Mouse (Mus musculus): Measurements from ENCODE around the gene Tmf1.

Tmf1 gene

DNA sequence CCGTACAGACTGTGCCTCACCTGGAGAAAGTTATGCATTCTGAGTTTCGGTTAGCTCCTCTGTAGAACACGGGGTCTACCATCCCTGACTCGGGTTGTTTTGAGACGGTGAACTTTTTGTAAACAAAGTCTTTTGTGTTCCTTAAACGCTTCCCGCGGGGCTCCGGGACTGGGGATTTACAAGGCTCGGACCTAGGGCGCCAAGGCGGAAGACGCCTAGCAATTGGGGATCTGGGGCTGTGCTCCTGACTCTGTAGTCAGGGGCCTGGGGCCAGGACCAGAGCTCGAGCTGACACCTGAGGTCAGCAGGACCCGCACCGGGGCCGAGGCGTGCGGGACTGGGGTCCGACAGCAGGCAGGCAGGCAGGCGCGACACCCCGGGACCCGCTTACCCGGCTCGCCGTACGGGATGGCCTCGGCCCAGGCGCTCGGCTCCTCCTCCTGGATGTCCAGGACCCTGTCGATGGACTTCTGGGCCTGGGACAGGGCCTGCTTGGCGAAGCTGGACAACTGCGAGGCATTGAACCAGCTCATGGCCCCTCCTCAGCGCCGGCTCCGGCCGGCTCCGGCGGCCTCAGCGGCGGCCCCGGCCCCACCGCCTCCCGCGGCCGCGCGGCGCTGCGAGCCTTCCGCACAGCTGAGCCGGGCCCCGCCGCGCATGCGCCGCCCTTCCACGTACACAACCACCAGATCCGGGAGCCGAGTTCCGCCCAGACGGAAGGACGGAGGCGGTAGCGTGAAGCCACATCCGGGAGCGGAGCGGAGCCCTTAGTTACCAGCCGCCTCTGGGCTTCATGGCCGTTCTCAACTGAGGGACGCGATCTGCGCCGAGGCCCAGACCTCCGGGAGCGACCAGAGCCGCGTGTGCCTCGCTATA is at the start of gene Tmf1:
Tmf1 (minus strand) TSS at position 632 of the 876 bp plus-strand sequence.
- peak; percentile 93 to 96 for DNase-seq (ENCODE audit: low spot score in 2 of 2)

DNA sequence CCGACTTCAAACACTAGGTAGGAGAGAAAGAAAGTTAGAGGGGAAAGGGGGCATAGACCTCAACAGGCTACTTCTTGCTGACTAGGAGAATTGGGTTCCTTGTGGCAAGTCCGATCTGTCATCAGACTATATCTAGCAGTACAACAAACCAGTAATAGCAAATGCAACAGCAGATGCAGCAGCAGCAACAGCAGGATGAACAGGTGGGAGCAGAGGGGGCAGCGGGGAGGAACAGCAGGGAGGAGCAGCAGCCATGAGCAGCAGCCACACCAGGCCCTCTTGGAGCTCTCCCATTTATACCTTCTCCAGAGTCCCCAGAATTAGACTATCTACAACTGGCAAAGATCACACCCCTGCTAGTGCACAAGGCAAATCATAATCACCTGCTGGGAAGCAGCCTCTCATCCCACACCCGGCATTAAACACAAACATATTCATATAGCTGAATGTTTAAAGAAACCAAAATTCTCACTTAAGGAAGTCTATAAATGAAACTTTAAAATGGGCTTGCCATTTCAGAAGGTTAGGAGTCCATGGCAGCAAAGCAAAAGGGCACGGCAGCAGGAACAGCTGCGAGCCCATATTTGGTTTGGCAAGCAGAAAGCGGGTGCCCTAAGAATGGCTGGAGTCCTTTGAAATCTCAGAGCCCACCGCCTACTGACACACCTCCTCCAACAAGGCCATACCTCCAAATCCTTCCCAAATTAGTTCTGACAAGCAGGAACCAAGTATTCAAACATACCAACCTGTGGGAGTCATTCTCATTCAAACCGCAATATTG is 48.3 kb upstream of the Tmf1 start:
- no peak for DNase-seq (ENCODE audit: low spot score in 2 of 2)

DNA sequence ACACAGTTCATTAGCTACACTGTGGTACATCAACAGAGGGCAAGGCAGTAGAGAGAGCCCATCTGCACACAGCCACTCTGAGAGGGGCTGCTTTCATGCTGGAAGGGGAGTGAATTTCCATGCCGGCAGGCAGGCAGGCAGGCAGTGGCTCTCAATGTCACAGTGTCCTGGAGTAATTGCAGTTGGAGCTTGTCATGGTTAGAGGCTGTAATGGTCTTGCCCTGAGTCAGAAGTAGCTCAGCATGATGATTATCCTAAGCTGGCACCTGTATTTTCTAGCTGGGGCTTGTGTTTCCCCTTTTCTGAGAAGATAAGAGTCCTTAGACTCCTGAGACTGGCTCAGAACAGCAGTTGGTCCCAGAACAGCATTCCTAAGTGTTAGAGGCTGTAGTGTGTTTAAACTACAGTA is 47.2 kb upstream of the Tmf1 start:
- no peak for DNase-seq (ENCODE audit: low spot score in 2 of 2)

DNA sequence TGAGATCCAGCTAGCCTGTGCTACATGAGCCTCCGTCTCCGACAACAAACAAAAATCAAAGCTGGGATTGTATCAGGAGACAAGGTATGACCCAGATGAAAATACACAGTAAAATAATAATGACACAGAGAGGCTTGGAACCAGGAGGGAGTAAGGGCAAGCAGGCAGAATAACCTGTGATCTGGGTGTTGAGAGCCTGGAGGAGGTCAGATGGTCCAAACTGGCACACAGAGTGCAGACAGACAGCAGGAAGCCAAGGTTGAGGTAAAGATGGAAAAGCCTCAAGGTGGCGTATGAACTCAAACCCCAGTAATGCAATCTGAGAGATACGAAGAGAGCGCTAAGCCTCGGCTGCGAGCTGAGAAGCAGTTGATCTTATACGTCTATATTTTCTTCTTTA is 45.6 kb upstream of the Tmf1 start:
- DNase-seq (ENCODE audit: low spot score in 2 of 2) = no peak

DNA sequence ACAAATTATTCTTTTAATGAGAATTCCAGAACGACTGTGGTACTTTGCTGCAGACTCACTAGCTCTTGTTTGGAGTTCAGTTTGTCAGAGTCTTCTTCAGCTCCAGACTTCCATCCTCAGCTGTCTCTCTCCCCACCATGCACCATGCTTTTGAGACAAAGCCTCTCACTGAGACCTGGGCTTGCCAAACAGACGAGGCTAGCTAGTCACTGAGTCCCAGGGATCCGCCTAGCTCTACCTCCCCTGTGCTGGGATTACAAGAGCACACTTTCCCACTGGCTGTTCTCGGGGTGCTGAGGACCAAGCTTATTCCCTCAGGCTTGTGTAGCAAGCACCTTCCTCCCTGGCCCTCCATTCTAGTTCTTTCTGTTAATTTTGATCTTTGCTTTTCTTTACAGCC is 44.6 kb upstream of the Tmf1 start:
- DNase-seq (ENCODE audit: low spot score in 2 of 2) = no peak

DNA sequence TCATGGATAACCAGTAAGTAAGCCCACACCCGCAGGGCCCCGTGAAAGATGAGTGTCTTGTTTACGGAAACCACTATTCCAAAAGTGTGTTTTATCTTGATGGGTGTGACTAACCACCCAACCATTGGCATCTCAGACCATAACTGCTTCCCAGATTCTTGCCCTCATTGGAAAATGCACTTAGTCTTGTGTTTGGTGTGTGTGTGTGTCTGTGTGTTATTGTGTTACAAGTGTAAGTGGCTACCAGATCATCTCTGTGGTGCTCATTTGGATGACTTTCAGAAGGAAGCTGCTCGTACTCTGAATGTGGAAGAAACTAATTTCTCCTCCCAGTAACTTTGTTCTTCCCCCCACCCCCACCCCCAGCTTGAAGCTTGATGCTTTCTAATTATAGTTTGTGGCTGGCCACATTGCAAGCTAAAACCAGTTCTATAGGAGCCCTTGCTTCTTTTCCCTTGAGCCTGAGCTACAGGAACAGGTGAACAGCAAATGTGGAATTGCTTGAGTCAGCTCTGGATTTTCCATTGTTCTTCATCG is 44.1 kb upstream of the Tmf1 start:
- DNase-seq (ENCODE audit: low spot score in 2 of 2) = no peak

DNA sequence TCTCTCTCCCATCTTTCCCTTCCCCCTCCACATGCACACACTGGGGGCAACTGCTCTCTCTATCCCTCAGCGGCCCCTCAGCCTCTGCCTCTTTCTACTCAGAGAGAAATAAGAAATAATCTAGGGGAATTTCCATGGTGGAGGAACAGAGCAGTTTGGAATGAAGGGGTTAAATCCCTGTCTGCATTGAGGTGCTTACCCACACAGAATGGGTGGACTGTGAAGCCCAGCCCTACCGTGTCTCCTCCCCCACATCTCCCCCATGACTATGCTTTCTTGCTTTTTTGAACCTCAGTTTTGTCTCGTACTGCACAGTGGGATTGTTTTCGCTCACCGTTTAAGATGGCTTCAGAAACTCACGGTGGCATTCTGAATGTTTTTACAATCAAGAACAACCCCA is 43.4 kb upstream of the Tmf1 start:
- DNase-seq (ENCODE audit: low spot score in 2 of 2) = no peak

DNA sequence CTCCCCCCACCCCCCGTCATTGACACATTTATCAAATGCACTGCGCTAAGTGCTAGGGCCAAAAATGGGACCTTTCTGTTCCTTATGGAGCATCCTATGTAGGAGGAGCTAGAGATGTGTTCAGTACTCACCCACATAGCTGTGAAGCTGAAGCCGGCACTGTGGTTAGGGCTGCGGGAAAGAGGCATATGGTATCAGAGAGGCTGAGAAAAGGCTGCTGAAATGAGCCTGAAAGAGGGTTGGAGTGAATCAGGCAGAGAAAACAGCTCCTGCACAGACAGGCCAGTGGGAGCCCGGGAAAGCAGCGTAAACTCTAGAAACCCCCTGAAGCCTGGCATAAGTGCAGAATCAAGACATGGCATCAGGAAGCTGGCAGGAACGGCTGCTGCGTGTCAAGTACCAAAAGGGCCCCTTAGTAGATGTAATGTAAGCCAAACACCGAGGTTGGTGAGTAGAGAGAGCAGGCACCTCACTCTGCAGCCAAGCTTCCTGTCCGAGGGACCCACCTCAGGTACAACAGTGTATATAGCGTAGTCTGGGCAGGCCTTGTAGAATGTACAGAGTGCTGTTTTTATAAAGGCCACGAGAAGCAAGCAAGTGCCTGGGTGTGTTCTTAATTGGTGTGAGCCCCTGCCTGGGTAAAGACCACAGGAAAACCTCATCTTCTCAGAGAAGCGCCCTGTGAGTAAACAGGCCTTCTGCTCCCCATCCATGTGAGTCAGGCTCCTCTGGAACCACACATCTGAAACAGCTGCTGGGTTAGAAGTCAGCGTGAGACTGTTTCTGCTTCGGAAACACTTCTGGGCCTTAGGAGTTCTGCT is 42.5 kb upstream of the Tmf1 start:
- DNase-seq (ENCODE audit: low spot score in 2 of 2) = peak; percentile 61 to 83

DNA sequence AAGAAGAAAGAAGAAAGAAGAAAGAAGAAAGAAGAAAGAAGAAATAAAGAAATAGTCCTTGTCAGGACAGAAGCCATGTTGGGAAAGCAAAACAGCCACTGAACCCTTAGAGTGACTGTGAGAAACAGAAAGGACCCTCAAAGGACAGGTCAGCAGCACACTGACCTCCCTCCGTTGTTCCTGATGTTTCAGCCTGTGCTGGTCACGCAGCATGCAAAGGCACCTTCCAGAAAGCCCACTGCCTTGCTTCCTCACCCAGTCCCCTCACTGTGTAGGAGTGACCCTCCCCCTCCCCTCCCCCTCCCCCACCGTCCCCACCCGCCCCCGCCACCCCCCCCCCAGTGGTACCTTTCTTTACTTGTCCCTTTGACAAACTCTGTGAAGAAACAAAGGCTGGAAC is 41.8 kb upstream of the Tmf1 start:
- DNase-seq (ENCODE audit: low spot score in 2 of 2) = no peak

DNA sequence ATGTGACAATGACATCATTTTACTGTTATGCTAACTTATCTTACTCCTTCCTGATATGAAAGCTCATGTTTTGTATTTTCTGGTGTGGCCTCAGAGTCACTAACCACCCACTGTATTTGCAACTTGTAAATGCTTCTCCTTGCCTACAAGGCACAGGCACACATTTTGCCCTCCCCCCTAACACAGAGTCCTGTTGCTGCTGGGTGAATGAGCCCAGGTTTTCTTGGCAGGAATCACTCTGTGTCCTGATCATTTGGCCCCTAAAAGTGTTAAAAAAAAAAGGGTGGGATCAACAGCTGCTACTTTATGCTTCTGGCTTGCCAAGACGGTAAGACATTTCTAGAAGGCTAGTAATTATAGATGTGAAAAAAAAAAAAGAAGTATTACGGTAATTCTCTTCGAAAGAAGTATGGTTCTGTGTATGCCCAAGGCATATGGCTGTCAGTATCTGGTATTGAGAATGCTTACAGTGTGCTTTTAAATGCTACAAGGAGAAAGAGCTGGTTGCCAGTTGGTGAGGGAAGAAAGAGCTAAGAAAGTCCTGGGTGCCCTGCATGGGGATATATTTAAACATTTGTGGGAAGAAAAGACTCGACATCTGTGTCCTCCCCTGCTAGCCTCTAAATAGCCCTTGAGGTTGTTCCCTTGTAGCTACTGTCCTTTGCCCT is 37.4 kb upstream of the Tmf1 start:
- no peak for DNase-seq (ENCODE audit: low spot score in 2 of 2)

DNA sequence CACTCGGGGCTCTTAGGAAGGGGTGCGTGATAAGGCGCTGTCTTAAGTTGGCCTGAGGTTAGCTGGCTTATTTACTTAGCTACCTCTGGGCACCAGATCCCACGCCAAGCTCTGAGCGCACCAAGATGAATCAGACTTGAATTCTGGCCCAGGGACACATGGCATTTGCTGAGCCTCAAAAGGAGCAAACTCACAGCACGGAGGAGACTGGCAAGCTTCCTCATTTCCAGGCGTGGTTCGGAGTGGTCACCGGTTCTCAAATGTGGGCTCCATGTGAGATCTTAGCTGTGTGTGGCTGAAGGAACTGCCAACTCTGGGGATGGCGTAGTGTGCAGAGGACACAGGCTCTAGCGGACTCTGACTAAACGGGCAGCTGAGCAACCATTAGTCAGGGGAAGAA is 33.1 kb upstream of the Tmf1 start:
- DNase-seq (ENCODE audit: low spot score in 2 of 2) = peak; percentile 53 to 67

DNA sequence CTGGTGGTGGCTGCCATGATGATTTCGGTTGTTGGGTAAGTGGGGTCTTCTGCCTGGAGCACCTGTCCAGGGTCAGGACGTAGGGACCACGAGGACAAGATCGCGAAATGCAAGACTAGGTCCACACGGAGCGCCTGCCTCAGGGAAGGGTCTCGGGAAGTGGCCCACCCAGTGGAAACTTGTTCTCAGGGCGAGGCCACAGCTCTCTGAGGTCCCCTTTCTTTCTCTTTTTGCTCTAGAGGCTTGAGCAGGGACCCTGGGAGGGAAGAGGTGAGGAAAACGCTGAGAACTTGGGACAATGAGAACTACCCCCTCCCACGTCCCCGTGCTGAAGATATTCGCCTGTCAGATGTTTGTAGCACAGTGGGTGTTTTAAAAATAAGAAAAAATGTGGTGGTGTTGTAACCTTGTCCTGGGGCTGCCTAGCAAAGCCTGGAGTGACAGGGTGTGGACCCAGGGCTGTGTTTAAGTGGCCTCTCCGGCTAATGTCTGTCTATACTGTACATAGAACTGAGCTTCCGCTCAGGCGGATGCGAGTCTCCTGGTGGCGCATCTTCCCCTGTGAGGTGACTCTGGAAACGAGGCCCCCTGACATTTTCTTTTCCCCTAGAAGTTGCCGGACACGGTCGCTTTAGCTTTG is 32.2 kb upstream of the Tmf1 start:
- DNase-seq (ENCODE audit: low spot score in 2 of 2) = no peak

DNA sequence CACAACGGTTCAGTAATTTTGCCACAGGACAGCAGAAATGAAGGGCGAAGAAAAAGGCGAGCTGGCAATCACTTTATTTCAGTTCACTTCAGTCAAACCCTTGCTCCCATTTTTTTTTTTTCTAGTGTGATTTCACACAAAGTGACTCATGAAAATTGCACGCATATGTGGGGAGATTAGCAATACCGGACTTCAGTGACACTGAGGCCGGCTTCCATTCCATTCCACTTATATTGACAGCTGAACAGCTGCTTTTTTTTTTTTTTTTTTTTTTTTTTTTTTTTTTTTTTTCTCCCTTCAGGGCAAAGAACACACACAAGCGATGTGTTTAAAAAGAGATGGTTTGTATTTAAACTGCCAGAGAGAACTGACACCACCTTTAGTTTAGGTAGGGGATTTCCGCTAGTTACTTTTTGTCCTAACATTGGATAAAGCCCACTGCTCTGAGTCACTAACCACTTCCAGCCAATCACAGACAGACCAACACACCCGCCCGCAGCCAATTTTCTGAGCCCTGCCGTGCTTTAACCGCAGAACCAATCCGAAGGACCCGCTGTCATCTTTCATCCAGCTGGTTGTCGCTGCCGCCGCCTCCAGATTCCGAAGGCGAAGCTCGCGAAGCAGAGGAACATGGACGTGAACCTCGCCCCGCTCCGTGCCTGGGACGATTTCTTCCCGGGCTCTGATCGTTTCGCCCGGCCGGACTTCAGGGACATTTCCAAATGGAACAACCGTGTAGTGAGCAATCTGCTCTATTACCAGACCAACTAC is 31.5 kb upstream of the Tmf1 start, which contains the start of gene Arl6ip5:
Arl6ip5 (plus strand) TSS at position 499 of the 771 bp plus-strand sequence.
- DNase-seq (ENCODE audit: low spot score in 2 of 2) = peak; percentile 89

DNA sequence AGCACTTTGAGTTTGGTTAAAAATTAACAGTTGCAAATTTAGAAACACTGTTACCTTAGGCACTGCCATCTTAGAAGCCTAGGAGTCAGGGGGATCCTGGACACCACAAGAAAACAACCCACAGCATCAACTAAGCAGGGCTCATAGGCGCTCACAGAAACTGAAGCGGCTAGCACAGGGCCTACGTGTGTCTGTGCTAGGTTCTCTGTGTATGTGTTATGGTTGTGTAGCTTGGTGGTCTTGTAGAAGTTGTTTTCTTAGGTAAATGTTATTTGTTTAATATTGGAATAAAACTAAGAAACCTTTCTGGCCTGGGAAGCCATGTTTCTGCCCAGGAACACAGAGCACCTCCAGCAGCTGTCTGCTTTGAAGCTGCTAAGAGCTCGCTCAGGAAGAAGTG is 30.8 kb upstream of the Tmf1 start:
- DNase-seq (ENCODE audit: low spot score in 2 of 2) = no peak

DNA sequence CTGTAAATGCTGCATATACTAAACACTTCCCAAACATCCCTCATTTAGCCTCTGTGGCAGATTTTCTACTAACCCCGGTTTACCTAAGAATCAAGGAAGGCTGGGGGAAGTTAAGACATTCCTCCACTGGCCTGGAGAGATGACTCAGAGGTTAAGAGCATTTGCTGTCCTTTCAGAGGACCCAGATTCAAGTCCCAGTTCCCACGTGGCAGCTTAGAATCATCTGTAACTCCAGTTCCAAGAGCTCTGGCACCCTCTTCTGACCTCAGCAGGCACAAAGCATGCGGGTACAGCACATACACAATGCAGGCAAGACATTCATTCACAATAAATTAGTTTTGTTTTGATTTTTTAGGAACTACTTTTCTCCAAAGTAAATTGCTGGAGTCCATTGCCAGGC is 30.3 kb upstream of the Tmf1 start:
- DNase-seq (ENCODE audit: low spot score in 2 of 2) = no peak

DNA sequence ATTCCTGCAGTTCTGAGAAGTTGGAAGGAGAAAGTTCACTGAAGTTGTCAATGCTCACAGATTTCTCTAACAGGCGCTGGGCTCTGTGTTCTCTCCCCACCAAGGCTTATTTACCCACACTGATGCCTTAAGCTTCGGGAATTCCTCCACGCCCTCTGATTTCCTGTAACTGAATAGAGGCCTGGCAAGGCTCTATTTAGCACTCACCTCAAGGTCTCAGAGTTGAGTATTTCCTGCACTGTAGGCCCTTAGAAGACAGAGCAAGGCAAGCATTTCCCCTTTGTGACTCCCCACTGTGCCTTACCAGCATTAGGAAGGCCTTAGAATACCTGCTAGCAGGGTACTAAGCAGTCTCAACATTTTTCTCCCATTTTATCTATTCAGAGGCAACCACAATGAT is 29.5 kb upstream of the Tmf1 start:
- DNase-seq (ENCODE audit: low spot score in 2 of 2) = no peak

DNA sequence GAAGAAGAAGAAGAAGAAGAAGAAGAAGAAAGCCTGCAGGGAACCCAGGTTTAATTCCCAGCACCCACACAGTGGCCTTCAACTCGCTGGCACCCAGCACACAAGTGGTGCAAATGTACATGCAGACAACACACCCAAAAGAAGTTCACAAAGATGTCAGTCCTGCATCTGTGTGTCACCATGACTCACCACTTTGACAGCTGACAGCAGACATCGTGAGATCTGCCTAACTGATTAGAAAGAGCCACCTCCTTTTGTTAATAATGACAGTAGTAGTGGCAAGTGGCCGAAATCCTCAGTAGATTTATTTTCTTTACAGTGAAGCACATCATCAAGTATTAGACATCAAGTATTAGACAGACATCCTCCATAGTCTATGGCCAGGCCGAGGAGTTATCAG is 28.2 kb upstream of the Tmf1 start:
- no peak for DNase-seq (ENCODE audit: low spot score in 2 of 2)

DNA sequence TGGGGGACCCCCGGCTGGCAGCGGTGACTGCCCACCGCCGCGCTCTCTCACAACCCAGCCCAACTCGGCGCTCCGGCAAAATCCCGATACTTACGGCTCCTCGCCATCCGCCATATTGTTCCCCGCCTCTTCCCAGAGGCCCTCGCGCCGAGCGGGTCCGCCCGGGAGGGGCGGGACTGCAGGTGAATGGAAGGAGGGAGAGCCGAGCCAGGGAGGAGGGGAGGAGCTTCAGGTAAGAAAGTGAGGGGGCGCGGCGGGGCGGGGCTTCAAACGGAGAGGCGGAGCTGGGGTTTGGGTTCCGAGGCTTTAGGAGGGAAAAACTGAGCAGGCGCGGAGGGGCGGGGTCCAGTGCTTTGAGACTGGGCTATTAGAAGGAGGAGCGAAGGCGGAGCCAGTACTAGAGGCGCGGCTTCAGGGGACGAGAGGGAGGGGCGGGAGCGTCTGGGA is 26.5 kb upstream of the Tmf1 start, which contains the start of gene Uba3:
Uba3 (minus strand) TSS at position 209 of the 447 bp plus-strand sequence.
- peak; percentile 97 to 99 for DNase-seq (ENCODE audit: low spot score in 2 of 2)

DNA sequence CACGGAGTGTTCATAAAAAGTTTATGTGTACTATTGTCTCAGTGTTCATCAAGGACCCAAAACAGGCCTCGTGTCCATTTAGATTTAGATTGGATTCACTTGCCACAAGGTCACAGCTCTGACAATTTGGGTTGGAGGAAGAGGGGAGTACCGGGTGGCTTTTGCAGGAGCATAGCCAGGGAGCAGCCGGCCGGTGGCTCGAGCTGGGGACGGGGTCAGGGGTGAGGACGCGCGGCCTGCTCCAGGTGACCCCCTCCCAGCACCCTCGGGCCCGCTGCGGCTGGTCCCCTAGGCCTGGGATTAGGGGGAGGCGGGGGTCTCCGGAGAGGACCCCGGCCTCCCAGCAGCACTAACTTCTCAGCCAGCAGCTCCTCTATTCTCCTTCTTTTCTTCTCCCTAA is 26.0 kb upstream of the Tmf1 start:
- no peak for DNase-seq (ENCODE audit: low spot score in 2 of 2)
